Mouse (Mus musculus): ENCODE data around the gene Olfr1121. TPM values are rescaled to one million over a fixed set of nuclear protein-coding genes. Genes with fewer than 3 reads are reported as not detected.
"Not testable (repeated sequence)": the region's sequence is repeated elsewhere in the genome, so short reads cannot be mapped to it uniquely, and the experiment has no call there.

Gene Olfr1121
- not detected for total RNA-seq (2021)

DNA sequence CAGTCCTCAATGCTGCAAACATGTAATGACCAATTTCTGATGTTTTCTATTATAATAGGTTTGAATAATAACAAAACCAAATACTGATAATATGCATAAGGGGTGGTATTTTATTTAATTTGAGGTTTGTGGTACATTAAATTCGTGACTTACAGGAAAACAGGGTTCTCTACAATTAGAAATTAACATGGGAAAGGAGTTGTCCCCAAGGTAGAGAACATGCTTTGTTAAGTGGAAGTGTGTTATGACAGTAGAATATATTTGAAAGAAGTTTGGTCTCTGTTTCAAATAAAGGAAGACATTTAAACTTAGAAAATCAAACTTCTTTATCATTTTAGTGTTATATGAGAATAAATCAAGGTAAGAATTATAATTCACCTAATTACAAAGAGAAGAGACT is at the start of gene Olfr1121:
Olfr1121 (plus strand) TSS at position 301 of the 400 bp plus-strand sequence.
- no peak for DNase-seq (ENCODE audit: low spot score in 2 of 2)
- intact Hi-C loops (cut with DNase I) = no loop called here

DNA sequence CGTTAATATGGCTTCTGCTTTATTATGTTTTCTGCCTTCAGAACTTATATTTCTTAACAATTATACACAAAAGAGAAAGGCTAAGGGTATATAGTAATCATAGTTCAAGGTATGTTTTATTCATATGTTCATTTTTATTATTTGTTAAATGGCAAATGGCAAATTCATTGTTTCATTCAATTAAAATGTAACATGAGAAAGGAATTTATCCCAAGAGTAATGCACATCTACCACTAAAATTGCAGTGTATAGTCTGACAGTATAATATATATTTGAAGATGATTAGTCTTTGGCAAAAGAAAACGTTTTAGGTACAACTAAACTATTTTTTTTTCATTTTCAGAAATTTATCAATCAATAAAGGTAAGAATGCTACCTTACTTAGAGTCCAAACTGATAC is 15.2 kb upstream of the Olfr1121 start, which contains the start of gene Olfr1120:
Olfr1120 (plus strand) TSS at position 301 of the 400 bp plus-strand sequence.
- DNase-seq (ENCODE audit: low spot score in 2 of 2) = no peak
- intact Hi-C loops (cut with DNase I) = no loop called here

DNA sequence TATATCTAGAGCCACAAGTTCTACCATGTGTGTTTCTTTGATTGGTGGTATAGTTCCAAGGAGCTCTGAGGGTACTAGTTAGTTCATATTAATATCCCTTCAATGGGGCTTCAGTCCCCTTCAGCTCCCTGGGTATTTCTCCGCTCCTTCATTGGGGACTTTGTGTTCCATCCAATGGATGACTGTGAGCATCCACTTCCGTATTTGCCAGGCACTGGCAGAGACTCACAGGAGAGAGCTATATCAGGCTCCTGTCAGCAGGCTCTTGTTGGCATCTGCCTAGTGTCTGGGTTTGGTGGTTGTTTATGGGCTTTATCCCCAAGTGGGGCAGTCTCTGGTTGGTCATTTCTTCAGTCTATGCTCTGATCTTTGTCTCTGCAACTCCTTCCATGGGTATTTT is 9.6 kb upstream of the Olfr1121 start:
- intact Hi-C loops (cut with DNase I) = not testable (repeated sequence)

DNA sequence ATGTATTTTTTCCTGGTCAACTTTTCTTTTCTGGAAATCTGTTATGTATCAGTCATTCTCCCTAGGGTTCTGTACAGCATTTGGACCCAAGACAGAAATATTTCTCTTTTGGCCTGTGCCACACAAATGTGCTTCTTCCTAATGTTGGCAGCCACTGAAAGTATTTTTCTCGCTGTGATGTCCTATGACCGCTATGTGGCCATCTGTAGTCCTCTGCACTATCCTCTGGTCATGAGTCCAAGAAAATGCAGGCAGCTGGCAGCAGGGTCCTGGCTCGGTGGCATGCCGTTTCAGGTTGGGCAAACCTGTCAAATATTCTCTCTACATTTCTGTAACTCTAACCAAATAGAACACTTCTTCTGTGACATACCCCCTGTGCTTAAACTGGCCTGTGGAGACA is 2.0 kb downstream of the Olfr1121 start:
- no peak for DNase-seq (ENCODE audit: low spot score in 2 of 2)
- intact Hi-C loops (cut with DNase I) = no loop called here

More for the DNA sequence above, 9.6 kb upstream of the Olfr1121 start:
- DNase-seq (ENCODE audit: low spot score in 2 of 2) = not testable (repeated sequence)

DNA sequence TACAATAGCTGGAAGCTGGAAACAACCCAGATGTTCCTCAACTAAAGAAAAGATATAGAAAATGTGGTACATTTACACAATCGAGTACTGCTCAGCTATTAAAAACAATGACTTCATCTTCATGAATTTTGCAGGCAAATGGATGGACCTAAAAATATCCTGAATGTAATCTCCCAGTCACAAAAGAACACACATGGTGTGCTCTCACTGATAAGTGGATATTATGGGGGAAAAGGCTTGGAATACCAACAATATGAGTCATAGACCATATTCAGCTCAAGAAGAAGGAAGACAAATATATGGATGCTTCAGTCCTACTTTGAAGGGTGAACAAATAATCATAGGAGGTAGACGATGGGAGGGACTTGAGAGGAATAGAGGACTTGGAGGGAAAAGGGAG is 14.2 kb downstream of the Olfr1121 start:
- no peak for DNase-seq (ENCODE audit: low spot score in 2 of 2)
- intact Hi-C loops (cut with DNase I) = no loop called here

DNA sequence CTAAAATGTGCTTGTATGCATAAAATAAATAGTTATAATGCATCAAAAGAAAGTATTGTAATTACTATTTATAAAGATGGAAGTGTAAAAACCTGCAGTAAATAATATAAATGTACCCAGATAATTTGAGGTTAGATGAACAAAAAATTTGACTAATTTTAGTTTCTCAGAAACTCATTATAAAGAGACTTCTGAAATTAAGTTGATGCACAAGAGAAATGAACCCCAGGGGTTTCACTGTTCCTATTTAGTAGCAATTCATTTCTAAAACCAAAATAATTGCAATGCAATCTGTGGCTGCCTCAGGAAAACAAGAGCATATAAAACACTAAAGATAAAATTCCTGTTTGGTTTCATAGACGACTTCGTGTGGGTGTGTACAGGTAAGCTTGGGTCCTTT is 15.9 kb downstream of the Olfr1121 start, which contains the start of gene Olfr1122:
Olfr1122 (plus strand) TSS at position 301 of the 400 bp plus-strand sequence.
- intact Hi-C loops (cut with DNase I) = no loop called here
- DNase-seq (ENCODE audit: low spot score in 2 of 2) = no peak

DNA sequence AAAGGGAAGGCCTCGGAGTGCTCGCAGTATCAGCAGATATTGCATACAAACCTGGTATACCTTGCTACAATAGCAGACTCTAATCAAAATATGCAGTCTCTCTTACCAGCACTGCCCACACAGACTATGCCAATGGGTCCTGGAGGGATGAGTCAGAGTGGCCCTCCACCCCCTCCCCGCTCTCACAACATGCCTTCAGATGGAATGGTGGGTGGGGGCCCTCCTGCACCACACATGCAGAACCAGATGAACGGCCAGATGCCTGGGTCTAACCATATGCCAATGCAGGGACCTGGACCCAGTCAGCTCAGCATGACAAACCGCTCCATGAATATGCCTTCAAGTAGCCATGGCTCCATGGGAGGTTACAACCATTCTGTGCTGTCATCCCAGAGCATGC is 23.9 kb downstream of the Olfr1121 start:
- intact Hi-C loops (cut with DNase I); DNase-seq (ENCODE audit: low spot score in 2 of 2): not testable (repeated sequence)

DNA sequence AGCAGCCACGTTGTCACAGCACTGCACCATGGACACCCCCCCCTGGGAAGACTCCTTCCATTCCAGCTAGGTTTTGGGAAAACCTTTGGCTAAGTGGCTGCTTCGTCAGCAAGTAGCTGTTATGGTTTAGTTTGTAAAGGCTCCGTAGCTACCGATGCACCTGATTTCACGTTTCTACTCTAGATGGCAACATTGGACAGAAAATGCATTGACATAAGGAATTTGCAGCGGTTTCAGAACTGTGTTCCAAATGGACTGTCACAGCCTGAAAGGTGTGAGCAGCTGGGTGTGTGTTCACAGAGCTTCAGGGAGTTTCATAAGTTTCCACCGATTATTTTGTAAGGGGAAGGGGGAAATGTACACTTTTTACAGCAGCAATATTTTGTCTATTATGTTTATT is 25.0 kb downstream of the Olfr1121 start:
- DNase-seq (ENCODE audit: low spot score in 2 of 2); intact Hi-C loops (cut with DNase I): not testable (repeated sequence)

DNA sequence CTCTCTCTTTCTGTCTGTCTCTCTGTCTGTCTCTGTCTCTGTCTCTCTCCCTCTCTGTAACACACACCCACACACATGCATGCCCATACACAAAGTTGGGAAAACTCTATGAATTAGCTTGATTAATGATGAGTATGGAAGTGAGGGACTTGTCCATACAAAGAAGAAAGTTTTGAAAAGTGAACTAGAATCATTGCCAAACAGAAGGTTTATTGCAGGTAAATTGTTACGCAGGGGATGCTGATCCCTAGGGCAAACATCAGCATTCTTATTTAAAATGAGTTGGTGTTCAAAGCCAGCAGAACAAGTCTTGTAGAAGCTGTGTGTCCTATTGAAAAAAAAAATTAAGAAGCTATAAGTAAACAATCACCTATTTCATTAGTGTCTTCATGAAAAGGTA is 46.6 kb downstream of the Olfr1121 start, which contains the start of gene Olfr1123:
Olfr1123 (plus strand) TSS at position 301 of the 400 bp plus-strand sequence.
- no peak for DNase-seq (ENCODE audit: low spot score in 2 of 2)
- intact Hi-C loops (cut with DNase I) = no loop called here

Other genes with a start within 250 kb of the Olfr1121 start
- not detected for gene Olfr1110, start 229.6 kb upstream of the Olfr1121 start, total RNA-seq (2021)
- gene Olfr1111, start 217.3 kb upstream of the Olfr1121 start, total RNA-seq (2021) = not detected
- not detected for gene Olfr1112, start 182.1 kb upstream of the Olfr1121 start, total RNA-seq (2021)
- gene Olfr1113, start 160.9 kb upstream of the Olfr1121 start, total RNA-seq (2021) = not detected
- not detected for gene Olfr1115, start 121.9 kb upstream of the Olfr1121 start, total RNA-seq (2021)
- gene Olfr1116, start 102.4 kb upstream of the Olfr1121 start, total RNA-seq (2021) = not detected
- gene Olfr1118, start 62.3 kb upstream of the Olfr1121 start, total RNA-seq (2021) = not detected
- not detected for gene Olfr1120, start 15.1 kb upstream of the Olfr1121 start, total RNA-seq (2021)
- gene Olfr1122, start 16.0 kb downstream of the Olfr1121 start, total RNA-seq (2021) = under 1 TPM in 1 of 2 experiments, not detected in 1; 0.18 TPM
- gene Olfr1123, start 46.7 kb downstream of the Olfr1121 start, total RNA-seq (2021) = not detected
- not detected for gene Olfr1124, start 60.4 kb downstream of the Olfr1121 start, total RNA-seq (2021)
- gene Olfr1126, start 84.1 kb downstream of the Olfr1121 start, total RNA-seq (2021) = not detected
- not detected for gene Pramel7, start 127.2 kb downstream of the Olfr1121 start, total RNA-seq (2021)
- gene Pramel6, start 136.7 kb downstream of the Olfr1121 start, total RNA-seq (2021) = not detected
- not detected for gene Olfr153, start 161.9 kb downstream of the Olfr1121 start, total RNA-seq (2021)
- gene Olfr1128, start 175.6 kb downstream of the Olfr1121 start, total RNA-seq (2021) = not detected
- gene Olfr1129, start 204.0 kb downstream of the Olfr1121 start, total RNA-seq (2021) = not detected
- not detected for gene Olfr1130, start 236.3 kb downstream of the Olfr1121 start, total RNA-seq (2021)